Mouse (Mus musculus): ENCODE results near the gene Fscn1.

DNA sequence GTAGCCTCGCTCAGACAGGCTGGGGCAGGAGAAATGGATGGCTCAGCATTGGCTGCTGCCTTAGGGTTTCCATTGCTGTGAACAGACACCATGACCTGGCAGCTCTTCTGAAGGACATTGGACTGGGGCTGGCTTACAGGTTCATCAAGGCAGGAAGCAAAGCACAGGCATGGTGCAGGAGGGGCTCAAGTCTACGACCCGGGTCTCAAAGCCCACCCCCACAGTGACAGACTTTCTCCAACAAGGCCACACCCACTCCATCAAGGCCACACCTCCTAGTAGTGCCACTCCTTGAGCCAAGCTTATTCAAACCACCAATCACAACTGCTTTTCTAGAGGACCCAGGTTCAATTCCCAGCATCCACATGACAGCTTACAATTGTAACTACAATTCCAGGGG is 13.8 kb downstream of the Fscn1 start:
- no peak for TF ChIP-seq POLR2A (IDR thresholded peaks at IDR 0.05; ENCODE audit: borderline replicate concordance, insufficient read depth, low read length)
- TF ChIP-seq CTCF (IDR thresholded peaks at IDR 0.05; ENCODE audit: borderline replicate concordance, insufficient read depth, low read depth, low read length) = no peak
